Mouse (Mus musculus) embryonic facial prominence, embryonic 14.5 days (tissue): ENCODE results near the gene Hoxd9. TPM values are rescaled to one million over a fixed set of nuclear protein-coding genes. Genes with fewer than 3 reads are reported as not detected.

Experiments
- ATAC-seq: fragments of 200-750 bp; cut with Nextera tagmentation; 2 replicates; pipeline ENCODE4 v1.8.0; 2017; ENCODE audit warnings: low read depth, moderate number of reproducible peaks, moderate TSS enrichment
- DNase-seq: peaks from one replicate; pipeline ENCODE4 v3.0.0-alpha.2; 2015; ENCODE audit warnings: low spot score
- H3K27ac ChIP-seq: fragments of 300-500 bp; sonication (generic); replicated peaks from 2 replicates; pipeline ENCODE4 v1.5.1; 2014; ENCODE audit warnings: low read depth, mild to moderate bottlenecking, low read length, moderate library complexity
- H3K27me3 ChIP-seq: fragments of 300-500 bp; sonication (generic); replicated peaks from 2 replicates; pipeline ENCODE4 v1.6.1; 2014; ENCODE audit warnings: low read length; ENCODE audit not compliant: control insufficient read depth, insufficient read depth
- H3K36me3 ChIP-seq: fragments of 300-500 bp; sonication (generic); 2 replicates; pipeline ENCODE4 v1.6.1; 2014; ENCODE audit warnings: low read length, mixed read lengths; ENCODE audit not compliant: control insufficient read depth, insufficient read depth
- H3K4me1 ChIP-seq: fragments of 300-500 bp; sonication (generic); 2 replicates; pipeline ENCODE4 v1.6.1; 2014; ENCODE audit warnings: antibody characterized with exemption, low read length; ENCODE audit not compliant: control insufficient read depth, insufficient read depth
- H3K4me2 ChIP-seq: fragments of 300-500 bp; sonication (generic); 2 replicates; pipeline ENCODE4 v1.6.1; 2014; ENCODE audit warnings: low read depth, mild to moderate bottlenecking, low read length, moderate library complexity, mixed read lengths
- H3K4me3 ChIP-seq: fragments of 300-500 bp; sonication (generic); 2 replicates; pipeline ENCODE4 v1.5.1; 2014; ENCODE audit warnings: low read depth, mild to moderate bottlenecking, low read length
- H3K9ac ChIP-seq: fragments of 300-500 bp; sonication (generic); 2 replicates; pipeline ENCODE4 v1.6.1; 2014; ENCODE audit warnings: low read depth, mild to moderate bottlenecking, low read length, moderate library complexity, mixed read lengths
- H3K9me3 ChIP-seq: fragments of 300-500 bp; sonication (generic); 2 replicates; pipeline ENCODE4 v1.6.1; 2016; ENCODE audit warnings: low read length; ENCODE audit not compliant: control insufficient read depth
- WGBS: fragments of 180-500 bp; shearing (Covaris S2); extraction: QIAGEN DNeasy Blood & Tissue Kit; methylation state at CpG from one replicate; pipeline ENCODE4 v1.1.7; 2014; 5-methylcytosine and 5-hydroxymethylcytosine counted together
- polyA plus RNA-seq: library from polyadenylated mRNA; unstranded; fragments of >200 nt; fragmentation: Nextera tagmentation; extraction: Ambion mirVana; gene quantifications from 2 replicates; pipeline ENCODE4 v1.2.1, GENCODE M21; 2014

Hoxd9 gene
- polyA plus RNA-seq, 1 experiment from 2014 or later: 2.0 TPM

DNA sequence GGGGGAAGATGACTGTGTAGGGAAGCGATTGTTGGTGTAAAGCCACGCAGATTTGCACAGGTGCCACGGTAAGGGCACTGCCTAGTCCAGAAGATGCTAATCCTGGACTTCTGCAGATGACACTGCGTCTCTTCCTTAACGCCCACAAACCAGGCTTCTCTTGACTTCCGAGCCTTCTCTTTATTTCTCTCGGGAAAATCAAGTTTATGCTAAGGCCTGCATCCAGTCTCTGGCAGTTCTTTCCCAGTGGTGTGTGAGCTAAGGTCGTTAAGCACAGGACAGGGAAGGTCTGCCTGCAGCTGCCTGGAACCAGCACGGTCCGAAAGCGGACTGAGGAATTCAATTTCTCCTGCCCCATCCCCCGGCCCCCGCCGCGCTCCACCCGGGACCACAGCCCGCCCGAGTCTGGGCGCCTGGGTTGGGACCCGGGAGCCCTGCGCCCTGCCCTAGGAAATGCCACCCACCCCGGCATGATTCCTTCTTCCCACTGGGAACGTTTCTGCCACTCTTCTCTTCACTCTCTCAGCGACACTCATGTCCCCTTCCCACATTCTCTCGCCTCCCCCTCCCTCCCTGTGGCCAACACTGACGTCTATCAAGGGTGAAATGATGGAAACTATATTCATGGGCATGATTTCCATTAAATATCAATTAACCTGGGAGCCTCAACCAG is 6.3 kb downstream of the Hoxd9 start:
- no peaks in the 10 kb centered on the region for H3K36me3 ChIP-seq
- peaks cover 12% of the 10 kb centered on the region; the same call in 1 of the 2 replicates for H3K4me1 ChIP-seq
- no peaks in the 10 kb centered on the region for H3K9me3 ChIP-seq
- H3K4me2 ChIP-seq: peak overlapping the region; percentile 4; the same call in 1 of the 2 replicates
- 0 out of 2 replicates have a peak overlapping the region, but pooled peaks have one; percentile 44 for H3K4me3 ChIP-seq
- H3K27ac ChIP-seq: no peak overlapping the region
- ATAC-seq: no peak
- peaks cover 96% of the 10 kb centered on the region for H3K27me3 ChIP-seq
- no peak for DNase-seq
- WGBS: 6% methylated on average over 25 of the region's 26 CpGs
- no peak overlapping the region for H3K9ac ChIP-seq

GRCm38 (mm10) chr2:74704393-74704998 is 7.0 kb downstream of the Hoxd9 start, which contains the start of gene Hoxd8:
Gene Hoxd8 (plus strand): TSS chr2:74704615.
- peak within 1 kb of the TSS; percentile 58 for H3K9ac ChIP-seq
- H3K4me3 ChIP-seq: peak within 1 kb of the TSS; percentile 44
- H3K27ac ChIP-seq: 0 out of 2 replicates have a peak within 1 kb of the TSS, but pooled peaks have one; percentile 28
- no peaks in the 10 kb centered on the region for H3K36me3 ChIP-seq
- peaks cover 12% of the 10 kb centered on the region; the same call in 1 of the 2 replicates for H3K4me1 ChIP-seq
- peak within 1 kb of the TSS; percentile 72 for H3K4me2 ChIP-seq
- ATAC-seq (no peak), DNase-seq (peak; percentile 55)
- H3K9me3 ChIP-seq: no peaks in the 10 kb centered on the region
- H3K27me3 ChIP-seq: peaks cover 96% of the 10 kb centered on the region
- 4% methylated on average over 9 of the region's 52 CpGs for WGBS

- no peaks in the 10 kb centered on the region for H3K9me3 ChIP-seq
- peak overlapping the region; percentile 72 for H3K4me2 ChIP-seq
- peak overlapping the region; percentile 58 for H3K9ac ChIP-seq
- DNase-seq (no peak), ATAC-seq (peak; percentile 22; the same call in 1 of the 2 replicates)
- WGBS: 0% methylated on average over 9 of the region's 66 CpGs
- peak overlapping the region; percentile 44 for H3K4me3 ChIP-seq
- 0 out of 2 replicates have a peak overlapping the region, but pooled peaks have one; percentile 28 for H3K27ac ChIP-seq
- peaks cover 12% of the 10 kb centered on the region; the same call in 1 of the 2 replicates for H3K4me1 ChIP-seq
- H3K36me3 ChIP-seq: no peaks in the 10 kb centered on the region
- peaks cover 96% of the 10 kb centered on the region for H3K27me3 ChIP-seq
Measured at GRCm38 (mm10) chr2:74704999-74705466, 7.5 kb downstream of the Hoxd9 start.

- under 1% methylated on average over 15 of the region's 85 CpGs for WGBS
- Histone ChIP-seq H3K9ac (peak overlapping the region; percentile 58), H3K4me1 (peaks cover 12% of the 10 kb centered on the region; the same call in 1 of the 2 replicates), H3K27ac (0 out of 2 replicates have a peak overlapping the region, but pooled peaks have one; percentile 28), H3K4me2 (peak overlapping the region; percentile 72), H3K4me3 (peak overlapping the region; percentile 44), H3K9me3 (no peaks in the 10 kb centered on the region), H3K27me3 (peaks cover 96% of the 10 kb centered on the region), H3K36me3 (no peaks in the 10 kb centered on the region)
- ATAC-seq: 0 out of 2 replicates have a peak, but pooled peaks have one; percentile 23
- DNase-seq: no peak
Measured at GRCm38 (mm10) chr2:74705467-74706089, 8.1 kb downstream of the Hoxd9 start.

- Histone ChIP-seq H3K36me3 (no peaks in the 10 kb centered on the region), H3K9ac (no peak overlapping the region), H3K27me3 (peaks cover 96% of the 10 kb centered on the region), H3K27ac (no peak overlapping the region), H3K9me3 (no peaks in the 10 kb centered on the region), H3K4me3 (peak overlapping the region; percentile 44), H3K4me2 (peak overlapping the region; percentile 11; the same call in 1 of the 2 replicates), H3K4me1 (peaks cover 12% of the 10 kb centered on the region; the same call in 1 of the 2 replicates)
- DNase-seq: no peak
- ATAC-seq: no peak
- WGBS: 2% methylated on average over 13 of the region's 13 CpGs
Measured at GRCm38 (mm10) chr2:74706393-74706960, 8.9 kb downstream of the Hoxd9 start.

GRCm38 (mm10) chr2:74707599-74707998 is 10.1 kb downstream of the Hoxd9 start:
- ATAC-seq (no peak), DNase-seq (no peak)
- no peak overlapping the region for H3K9ac ChIP-seq
- no peak overlapping the region for H3K4me3 ChIP-seq
- 11% methylated on average over 7 of the region's 7 CpGs for WGBS
- no peaks in the 10 kb centered on the region for H3K9me3 ChIP-seq
- no peaks in the 10 kb centered on the region for H3K36me3 ChIP-seq
- H3K4me1 ChIP-seq: peaks cover 12% of the 10 kb centered on the region; the same call in 1 of the 2 replicates
- no peak overlapping the region for H3K4me2 ChIP-seq
- peaks cover 97% of the 10 kb centered on the region for H3K27me3 ChIP-seq
- no peak overlapping the region for H3K27ac ChIP-seq

DNA sequence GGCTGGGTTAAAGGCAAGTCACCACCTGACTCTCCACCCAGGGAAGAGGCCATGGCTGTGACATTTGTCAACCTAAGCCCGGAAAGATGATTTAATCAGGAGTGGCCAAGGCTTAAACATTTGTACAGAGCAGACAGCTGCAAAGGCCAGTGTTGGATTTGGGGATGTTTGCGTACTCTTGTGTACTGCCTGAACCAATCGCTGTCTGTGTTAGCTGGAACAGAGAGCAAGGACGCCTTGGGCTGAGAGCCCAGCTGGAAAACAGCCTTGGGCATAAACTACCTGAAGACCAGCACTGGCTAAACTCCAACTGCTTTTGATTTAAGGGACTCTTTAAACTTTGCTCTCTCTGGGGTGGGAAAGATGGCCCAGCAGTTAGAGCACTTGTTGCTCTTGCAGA is 11.1 kb downstream of the Hoxd9 start:
- Histone ChIP-seq H3K9me3 (no peaks in the 10 kb centered on the region), H3K4me3 (no peak overlapping the region), H3K9ac (no peak overlapping the region), H3K4me2 (no peak overlapping the region), H3K36me3 (no peaks in the 10 kb centered on the region), H3K4me1 (peaks cover 12% of the 10 kb centered on the region; the same call in 1 of the 2 replicates), H3K27me3 (peaks cover 97% of the 10 kb centered on the region), H3K27ac (no peak overlapping the region)
- ATAC-seq (no peak), DNase-seq (no peak)
- 10% methylated on average over 4 of the region's 4 CpGs for WGBS
